Mouse (Mus musculus): Measurements from ENCODE around the gene Jarid2.

DNA sequence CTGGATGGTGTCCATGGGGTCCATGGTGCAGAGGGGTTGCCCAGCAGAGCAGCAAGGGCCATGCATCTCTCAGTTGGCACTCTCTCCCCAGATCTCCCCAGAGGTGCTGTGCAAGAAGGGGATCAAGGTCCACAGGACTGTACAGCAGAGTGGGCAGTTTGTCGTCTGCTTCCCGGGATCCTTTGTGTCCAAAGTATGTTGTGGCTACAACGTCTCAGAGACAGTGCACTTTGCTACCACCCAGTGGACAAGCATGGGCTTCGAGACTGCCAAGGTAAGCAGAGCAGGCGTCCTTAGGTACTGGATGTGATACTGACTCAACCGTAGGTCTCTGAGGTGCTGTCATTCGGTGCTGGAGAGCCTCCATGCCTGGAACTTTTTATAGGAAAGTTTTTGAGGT, 184.3 kb downstream of the Jarid2 start:
- peak; percentile 65 for TF ChIP-seq CTCF (IDR thresholded peaks at IDR 0.05; ENCODE audit: low read depth)
- TF ChIP-seq EP300 (optimal IDR thresholded peaks at IDR 0.05) = no peak

Measured in stomach, postnatal 0 days (tissue).